Mouse (Mus musculus) bone marrow macrophage, adult 2 months (primary cell): ENCODE results near the gene Oxct2b. TPM values are rescaled to one million over a fixed set of nuclear protein-coding genes. Genes with fewer than 3 reads are reported as not detected.
"Not testable (repeated sequence)": the region's sequence is repeated elsewhere in the genome, so short reads cannot be mapped to it uniquely, and the experiment has no call there.

Source experiments
- H3K27ac ChIP-seq: 2 replicates; pipeline ENCODE4 v1.5.1; 2012; ENCODE audit warnings: low read depth, low read length; ENCODE audit not compliant: insufficient read depth
- H3K4me1 ChIP-seq: 2 replicates; pipeline ENCODE4 v1.6.1; 2012; ENCODE audit warnings: low read length; ENCODE audit not compliant: control insufficient read depth, insufficient read depth
- H3K4me3 ChIP-seq: 2 replicates; pipeline ENCODE4 v1.5.1; 2012; ENCODE audit warnings: mild to moderate bottlenecking, low read length, moderate library complexity; ENCODE audit not compliant: insufficient read depth
- CTCF ChIP-seq: IDR thresholded peaks from 2 replicates; pipeline ENCODE4 v1.5.1; 2012; ENCODE audit warnings: low read depth, mild to moderate bottlenecking, low read length, moderate library complexity
- POLR2A ChIP-seq: IDR thresholded peaks from 2 replicates; pipeline ENCODE4 v1.6.1; 2012; ENCODE audit warnings: mild to moderate bottlenecking, low read depth, low read length, borderline replicate concordance
- polyA plus RNA-seq: library from polyadenylated mRNA; stranded (reverse); fragments of >200 nt; gene quantifications from 2 replicates; pipeline ENCODE4 v1.2.4, GENCODE M21; 2012; ENCODE audit not compliant: missing spikeins, insufficient read depth, insufficient read length

Oxct2b gene
- polyA plus RNA-seq, 1 experiment, result not detected

- TF ChIP-seq CTCF, result no peak
- TF ChIP-seq POLR2A, result no peak
- Histone ChIP-seq H3K27ac (no peak overlapping the region), H3K4me3 (no peak overlapping the region)
Measured at GRCm38 (mm10) chr4:123112216-123112764, 3.8 kb upstream of the Oxct2b start.

GRCm38 (mm10) chr4:123114651-123115050 is 1.4 kb upstream of the Oxct2b start:
- not testable (repeated sequence) for H3K27ac ChIP-seq, H3K4me3 ChIP-seq, H3K4me1 ChIP-seq

More at GRCm38 (mm10) chr4:123112216-123112764, 3.8 kb upstream of the Oxct2b start:
- H3K4me1 ChIP-seq, result no peaks in the 10 kb centered on the region

DNA sequence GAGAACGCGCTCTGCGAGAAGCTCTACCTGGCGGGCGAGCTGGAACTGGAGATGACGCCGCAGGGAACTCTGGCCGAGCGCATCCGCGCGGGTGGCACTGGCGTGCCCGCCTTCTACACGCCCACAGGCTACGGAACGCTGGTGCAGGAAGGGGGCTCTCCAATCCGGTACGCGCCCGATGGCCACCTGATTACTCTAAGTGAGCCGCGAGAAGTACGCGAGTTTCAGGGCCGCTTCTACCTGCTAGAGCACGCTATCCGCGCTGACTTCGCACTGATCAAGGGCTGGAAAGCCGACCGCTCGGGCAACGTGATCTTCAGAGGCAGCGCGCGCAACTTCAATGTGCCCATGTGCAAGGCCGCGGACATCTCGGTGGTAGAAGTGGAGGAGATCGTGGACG is 574 bp downstream of the Oxct2b start:
- not testable (repeated sequence) for H3K4me3 ChIP-seq, H3K27ac ChIP-seq, H3K4me1 ChIP-seq

- Histone ChIP-seq H3K4me1 (no peaks in the 10 kb centered on the region), H3K4me3 (no peak overlapping the region), H3K27ac (no peak overlapping the region)
- no peak for TF ChIP-seq POLR2A
- no peak for TF ChIP-seq CTCF
Measured at GRCm38 (mm10) chr4:123121286-123121685, 5.2 kb downstream of the Oxct2b start.

DNA sequence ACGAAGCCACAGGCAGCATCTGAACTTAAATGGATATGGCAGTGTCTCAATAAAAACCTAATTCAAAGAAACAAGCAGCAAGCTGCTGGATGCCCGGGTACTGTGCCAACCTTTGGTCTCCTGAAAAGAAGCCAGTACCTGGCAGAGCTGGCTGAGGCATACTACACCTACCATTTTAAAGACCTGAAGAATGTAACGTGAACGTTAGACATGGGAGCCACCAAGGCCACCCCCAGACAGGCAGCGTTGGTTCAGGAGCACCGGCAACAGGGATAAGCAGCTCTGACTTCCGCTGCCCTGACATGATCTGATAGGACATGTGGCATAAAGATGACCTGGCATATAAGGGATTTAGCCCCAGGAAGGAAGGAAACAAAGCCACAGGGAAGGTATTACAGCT is 10.6 kb downstream of the Oxct2b start:
- no peak overlapping the region for H3K27ac ChIP-seq
- no peaks in the 10 kb centered on the region for H3K4me1 ChIP-seq
- TF ChIP-seq POLR2A (no peak), CTCF (no peak)
- no peak overlapping the region for H3K4me3 ChIP-seq

GRCm38 (mm10) chr4:123127051-123127450 is 11.0 kb downstream of the Oxct2b start:
- H3K27ac ChIP-seq, result no peak overlapping the region

DNA sequence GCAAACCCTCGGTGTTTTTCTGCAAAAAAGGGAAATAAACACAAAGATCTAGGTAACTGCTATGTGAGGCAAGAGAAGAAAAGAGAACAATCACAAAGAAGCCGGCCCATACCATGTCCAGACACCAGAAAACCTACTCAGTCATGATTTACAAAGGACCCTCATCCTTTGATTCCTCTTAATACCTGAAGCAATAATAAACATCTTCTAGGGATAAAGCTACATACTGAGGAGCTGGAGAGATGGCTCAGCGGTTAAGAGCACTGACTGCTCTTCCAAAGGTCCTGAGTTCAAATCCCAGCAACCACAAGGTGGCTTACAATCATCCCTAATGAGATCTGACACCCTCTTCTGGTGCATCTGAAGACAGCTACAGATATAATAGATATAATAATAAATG is 21.5 kb downstream of the Oxct2b start:
- TF ChIP-seq POLR2A (no peak), CTCF (no peak)
- peaks cover 7% of the 10 kb centered on the region for H3K4me1 ChIP-seq
- H3K4me3 ChIP-seq, result no peak overlapping the region
- H3K27ac ChIP-seq, result no peak overlapping the region

More at GRCm38 (mm10) chr4:123127051-123127450, 11.0 kb downstream of the Oxct2b start:
- no peak overlapping the region for H3K4me3 ChIP-seq
- TF ChIP-seq CTCF (no peak), POLR2A (no peak)
- no peaks in the 10 kb centered on the region for H3K4me1 ChIP-seq

DNA sequence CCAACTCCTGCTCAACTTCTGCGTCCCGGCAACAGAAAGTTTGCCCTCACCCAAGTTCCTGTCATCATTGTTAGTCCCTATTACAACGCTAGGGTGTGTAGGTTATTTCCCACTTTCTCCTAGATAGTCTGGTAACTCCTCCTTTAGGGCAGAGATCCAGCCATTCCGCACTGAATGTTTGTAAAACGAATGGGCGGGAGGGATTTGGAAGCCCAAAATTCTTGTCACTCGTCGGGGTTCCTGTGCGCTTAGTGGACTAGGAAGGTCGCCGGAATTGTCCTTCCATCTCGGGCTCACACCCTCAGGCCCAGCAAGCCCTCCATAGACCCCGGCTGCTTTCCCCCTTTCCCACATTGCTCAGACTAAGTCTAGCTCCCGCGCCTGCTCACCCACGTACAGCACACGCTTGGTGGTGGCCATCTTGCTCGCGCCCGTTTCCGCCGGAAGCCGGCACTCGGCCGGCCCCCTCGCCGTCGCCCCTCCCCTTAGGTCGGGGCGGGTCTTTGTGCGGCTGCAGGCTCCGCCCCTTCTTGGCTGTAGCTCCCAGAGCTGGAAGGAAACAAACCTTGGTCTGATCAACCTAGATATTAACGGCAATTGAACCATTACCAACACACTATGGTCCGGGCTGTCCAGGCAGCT is 23.6 kb downstream of the Oxct2b start, which contains the start of gene Ppie:
Ppie (minus strand) TSS at position 439 of the 642 bp plus-strand sequence.
- peak within 1 kb of the TSS; percentile 86 for H3K4me3 ChIP-seq
- H3K4me1 ChIP-seq, result peaks cover 7% of the 10 kb centered on the region
- peak within 1 kb of the TSS; percentile 64 for H3K27ac ChIP-seq
- TF ChIP-seq CTCF (no peak), POLR2A (no peak; the same call in 1 of the 2 replicates)

DNA sequence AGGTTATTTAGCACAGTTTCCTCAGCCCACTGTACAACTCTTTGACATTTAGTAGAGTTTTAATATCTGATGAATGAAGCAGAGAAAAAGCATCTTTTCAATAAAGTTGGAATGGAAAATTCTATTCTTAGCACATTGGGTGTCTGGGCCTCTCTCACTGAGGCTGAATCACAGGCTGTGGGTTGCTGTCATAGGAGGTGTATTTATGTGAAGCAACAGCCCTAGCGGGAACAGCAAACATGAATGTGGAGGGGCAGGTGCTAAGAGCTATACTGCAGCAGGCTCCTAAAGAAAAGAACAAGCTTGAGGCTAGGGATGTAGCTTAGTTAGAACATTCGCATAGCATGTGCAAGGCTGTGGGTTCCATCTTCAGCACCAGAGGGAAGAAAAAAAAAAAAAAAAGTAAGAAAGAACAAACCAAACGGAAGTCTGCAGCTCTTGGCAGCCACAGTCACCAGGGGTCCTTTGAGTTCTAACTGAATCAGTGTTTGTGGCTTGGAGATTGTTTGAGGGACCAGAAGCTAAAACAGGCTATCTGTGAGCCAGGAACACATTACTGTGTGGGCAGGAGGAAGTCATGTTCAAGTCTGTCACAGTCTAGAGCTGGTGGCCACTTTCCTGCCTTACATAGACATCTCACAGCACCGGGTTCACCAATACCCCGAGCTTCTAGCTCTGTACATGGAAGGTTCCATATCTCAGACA is 31.5 kb downstream of the Oxct2b start:
- TF ChIP-seq POLR2A (no peak), CTCF (no peak)
- no peak overlapping the region for H3K27ac ChIP-seq
- H3K4me1 ChIP-seq, result no peaks in the 10 kb centered on the region
- H3K4me3 ChIP-seq, result no peak overlapping the region

- TF ChIP-seq CTCF, result no peak
- no peak for TF ChIP-seq POLR2A
- no peak overlapping the region for H3K27ac ChIP-seq
Measured at GRCm38 (mm10) chr4:123152003-123152402, 35.9 kb downstream of the Oxct2b start.

More at GRCm38 (mm10) chr4:123152003-123152402, 35.9 kb downstream of the Oxct2b start:
- H3K4me1 ChIP-seq, result no peaks in the 10 kb centered on the region
- H3K4me3 ChIP-seq, result no peak overlapping the region
